Mouse (Mus musculus): ENCODE results near the gene Rnf220. TPM values are rescaled to one million over a fixed set of nuclear protein-coding genes. Genes with fewer than 3 reads are reported as not detected.

The Rnf220 gene
- polyA plus RNA-seq, 1 experiment from 2014 or later = 102 TPM

- Histone ChIP-seq H3K36me3 (peaks cover 22% of the 10 kb centered on the region; the same call in 1 of the 2 replicates), H3K9me3 (replicated peaks) (0 out of 2 replicates have a peak, but pooled peaks cover 3% of the 10 kb centered on the region), H3K4me1 (peaks cover 16% of the 10 kb centered on the region), H3K27ac (replicated peaks) (no peak overlapping the region), H3K4me3 (no peak overlapping the region), H3K27me3 (ENCODE audit: low read depth, poor library complexity, severe bottlenecking) (peaks cover 94% of the 10 kb centered on the region)
- 92% methylated on average over 8 of the region's 8 CpGs for WGBS
- no peak for DNase-seq (ENCODE audit: low spot score)
These were observed 115.0 kb downstream of the Rnf220 start for GRCm38 (mm10) chr4:117381846-117382245.

GRCm38 (mm10) chr4:117380558-117380935 lies 116.3 kb downstream of the Rnf220 start:
- Histone ChIP-seq H3K27me3 (ENCODE audit: low read depth, poor library complexity, severe bottlenecking) (peaks cover 98% of the 10 kb centered on the region), H3K27ac (replicated peaks) (0 out of 2 replicates have a peak overlapping the region, but pooled peaks have one; percentile 33)
- 90% methylated on average over 5 of the region's 5 CpGs for WGBS

DNA sequence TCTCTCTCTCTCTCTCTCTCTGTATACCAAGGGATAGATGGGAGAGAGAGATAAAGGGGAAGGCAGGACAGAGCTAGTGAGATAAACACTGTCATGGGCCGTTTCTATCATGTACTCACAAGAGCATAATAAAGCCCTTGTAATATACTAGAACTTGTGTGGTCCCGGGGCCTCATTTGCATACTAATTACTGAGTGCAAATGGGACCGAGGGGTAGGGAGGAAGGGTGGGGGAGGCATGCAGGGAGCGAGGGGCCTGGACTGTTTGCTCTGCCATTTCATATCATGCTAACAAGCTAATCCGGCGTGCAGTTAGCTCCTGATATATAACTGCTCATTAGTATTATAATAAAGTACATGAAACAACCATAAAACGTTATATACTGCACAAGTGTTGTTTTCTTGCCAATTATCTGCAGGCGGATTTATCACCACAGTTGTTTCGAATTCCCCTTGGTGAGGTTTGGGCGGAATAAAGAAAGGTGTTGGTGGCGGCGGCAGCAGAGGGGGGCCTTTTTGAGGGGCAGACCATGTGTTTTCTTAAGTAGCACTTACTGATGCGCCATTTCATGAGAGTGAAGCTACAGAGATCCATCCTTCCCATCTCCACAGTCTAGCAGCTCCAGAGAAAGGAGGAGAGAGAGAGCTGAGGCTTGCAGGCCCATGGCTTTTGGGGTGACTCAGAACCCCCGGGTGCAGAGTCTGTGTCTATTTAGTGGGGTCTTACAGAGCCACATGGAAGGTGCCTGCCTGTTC lies 116.9 kb downstream of the Rnf220 start:
- Histone ChIP-seq H3K36me3 (peaks cover 22% of the 10 kb centered on the region; the same call in 1 of the 2 replicates), H3K27me3 (ENCODE audit: low read depth, poor library complexity, severe bottlenecking) (peaks cover 98% of the 10 kb centered on the region), H3K4me3 (no peak overlapping the region), H3K27ac (replicated peaks) (0 out of 2 replicates have a peak overlapping the region, but pooled peaks have one; percentile 33), H3K9me3 (replicated peaks) (0 out of 2 replicates have a peak, but pooled peaks cover 3% of the 10 kb centered on the region), H3K4me1 (peaks cover 34% of the 10 kb centered on the region)
- DNase-seq (ENCODE audit: low spot score) = no peak
- WGBS = 73% methylated on average over 14 of the region's 14 CpGs

More at GRCm38 (mm10) chr4:117380558-117380935, 116.3 kb downstream of the Rnf220 start:
- H3K4me3 ChIP-seq = no peak overlapping the region
- H3K36me3 ChIP-seq = peaks cover 22% of the 10 kb centered on the region; the same call in 1 of the 2 replicates
- no peak for DNase-seq (ENCODE audit: low spot score)
- H3K9me3 ChIP-seq (replicated peaks) = 0 out of 2 replicates have a peak, but pooled peaks cover 3% of the 10 kb centered on the region
- peaks cover 29% of the 10 kb centered on the region for H3K4me1 ChIP-seq

DNA sequence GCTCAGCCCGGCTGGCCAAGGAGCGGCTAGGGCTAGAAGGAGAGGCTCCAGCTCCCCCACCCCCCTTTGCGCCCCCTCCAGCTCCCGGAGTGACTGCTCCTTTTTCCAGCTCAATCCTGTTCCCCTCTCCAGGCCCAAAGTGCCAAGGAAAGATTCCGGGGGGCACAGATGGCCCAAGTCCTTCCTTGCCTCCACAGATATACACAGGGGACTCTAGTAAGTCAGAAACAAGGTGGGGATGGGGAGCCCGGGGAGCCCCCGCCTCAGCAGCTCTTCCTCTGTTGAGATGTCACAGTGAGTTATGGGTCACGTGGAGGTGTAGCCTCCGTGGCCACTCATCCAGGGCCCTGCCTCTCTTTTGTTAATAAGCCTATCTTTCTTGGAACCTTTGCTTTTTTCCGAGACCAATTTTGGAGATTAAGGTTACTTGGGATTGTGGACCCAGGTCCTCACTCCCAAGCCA lies 122.7 kb downstream of the Rnf220 start:
- H3K27me3 ChIP-seq (ENCODE audit: low read depth, poor library complexity, severe bottlenecking) = peaks cover 98% of the 10 kb centered on the region
- H3K4me3 ChIP-seq = peak overlapping the region; percentile 41
- DNase-seq (ENCODE audit: low spot score) = no peak
- H3K27ac ChIP-seq (replicated peaks) = peak overlapping the region; percentile 82
- peaks cover 75% of the 10 kb centered on the region for H3K4me1 ChIP-seq
- peaks cover 12% of the 10 kb centered on the region; the same call in 1 of the 2 replicates for H3K36me3 ChIP-seq
- 0 out of 2 replicates have a peak, but pooled peaks cover 3% of the 10 kb centered on the region for H3K9me3 ChIP-seq (replicated peaks)
- 5% methylated on average over 10 of the region's 10 CpGs for WGBS

DNA sequence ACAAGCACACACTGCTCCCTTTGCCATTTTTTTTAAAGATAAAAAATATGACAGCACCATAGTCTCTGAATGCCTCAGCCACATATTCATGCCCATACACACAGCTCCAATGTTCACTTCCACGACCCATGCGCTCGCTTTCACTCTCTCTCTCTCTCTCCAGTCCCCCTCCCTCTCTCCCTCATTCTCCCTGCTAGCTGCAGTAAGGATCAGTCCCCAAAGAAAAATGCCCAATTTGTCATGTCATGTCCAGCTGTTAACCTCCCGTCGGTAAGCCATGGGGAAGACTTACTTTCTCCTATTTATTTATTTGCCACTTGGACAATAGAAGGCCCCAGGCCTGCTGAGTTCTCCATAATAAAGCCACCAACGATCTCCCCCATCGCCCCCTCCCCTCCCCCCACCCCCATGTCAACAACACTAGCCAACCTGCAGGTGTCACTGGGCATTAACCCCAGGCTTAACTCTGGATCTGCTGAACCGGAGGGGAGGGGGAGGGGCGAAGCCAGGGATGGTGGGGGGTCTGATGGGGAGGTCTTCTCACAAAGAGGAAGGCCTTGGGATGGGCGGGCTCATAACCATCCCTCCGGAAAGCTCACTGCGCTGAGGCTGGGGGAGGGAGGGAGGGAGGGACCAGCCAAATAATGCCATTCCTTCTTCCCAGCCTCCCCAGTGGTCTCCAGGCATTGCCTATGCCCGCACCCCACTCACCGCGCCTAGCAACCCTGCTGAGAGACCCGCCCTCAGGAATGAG lies 123.4 kb downstream of the Rnf220 start:
- Histone ChIP-seq H3K4me1 (peaks cover 81% of the 10 kb centered on the region), H3K9me3 (replicated peaks) (0 out of 2 replicates have a peak, but pooled peaks cover under 1% of the 10 kb centered on the region), H3K27ac (replicated peaks) (peak overlapping the region; percentile 82), H3K4me3 (peak overlapping the region; percentile 41), H3K36me3 (0 out of 2 replicates have a peak, but pooled peaks cover 6% of the 10 kb centered on the region), H3K27me3 (ENCODE audit: low read depth, poor library complexity, severe bottlenecking) (peaks cover 98% of the 10 kb centered on the region)
- peak; percentile 92 for DNase-seq (ENCODE audit: low spot score)
- WGBS = 1% methylated on average over 16 of the region's 16 CpGs

GRCm38 (mm10) chr4:117371896-117372295 lies 125.0 kb downstream of the Rnf220 start:
- H3K4me1 ChIP-seq = peaks cover 93% of the 10 kb centered on the region
- H3K4me3 ChIP-seq = peak overlapping the region; percentile 7; the same call in 1 of the 2 replicates
- peak; percentile 61 for DNase-seq (ENCODE audit: low spot score)
- peak overlapping the region; percentile 82 for H3K27ac ChIP-seq (replicated peaks)
- WGBS = 18% methylated on average over 2 of the region's 2 CpGs
- H3K27me3 ChIP-seq (ENCODE audit: low read depth, poor library complexity, severe bottlenecking) = peaks cover 100% of the 10 kb centered on the region
- H3K9me3 ChIP-seq (replicated peaks) = no peaks in the 10 kb centered on the region
- 0 out of 2 replicates have a peak, but pooled peaks cover 1% of the 10 kb centered on the region for H3K36me3 ChIP-seq

DNA sequence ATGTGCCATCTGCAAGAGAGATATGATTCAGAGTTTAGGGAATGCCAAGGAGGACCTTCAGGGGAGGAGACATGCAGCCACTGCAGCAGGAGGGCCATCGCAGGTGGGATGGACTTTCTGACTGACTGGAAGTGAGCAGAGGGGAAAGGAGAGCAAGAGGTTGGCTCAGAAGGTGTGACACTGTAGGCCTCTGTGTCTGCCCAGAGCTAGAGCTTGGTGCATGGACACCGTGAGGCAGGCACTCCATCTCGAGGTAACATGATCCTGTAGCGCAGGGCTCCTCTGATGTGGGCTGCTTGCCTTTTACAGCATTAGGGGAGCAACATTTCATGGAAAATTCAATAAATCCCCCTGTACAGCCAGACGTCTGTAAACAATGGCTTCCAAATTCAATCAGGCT lies 126.5 kb downstream of the Rnf220 start:
- H3K4me1 ChIP-seq = peaks cover 78% of the 10 kb centered on the region

GRCm38 (mm10) chr4:117369571-117369970 lies 127.3 kb downstream of the Rnf220 start:
- DNase-seq (ENCODE audit: low spot score) = no peak
- 90% methylated on average over 3 of the region's 3 CpGs for WGBS
- 0 out of 2 replicates have a peak, but pooled peaks cover 1% of the 10 kb centered on the region for H3K36me3 ChIP-seq

More for the DNA sequence above, 126.5 kb downstream of the Rnf220 start:
- DNase-seq (ENCODE audit: low spot score) = no peak
- Histone ChIP-seq H3K27me3 (ENCODE audit: low read depth, poor library complexity, severe bottlenecking) (peaks cover 100% of the 10 kb centered on the region), H3K36me3 (0 out of 2 replicates have a peak, but pooled peaks cover 1% of the 10 kb centered on the region), H3K4me3 (no peak overlapping the region), H3K27ac (replicated peaks) (no peak overlapping the region), H3K9me3 (replicated peaks) (no peaks in the 10 kb centered on the region)
- 72% methylated on average over 5 of the region's 5 CpGs for WGBS

DNA sequence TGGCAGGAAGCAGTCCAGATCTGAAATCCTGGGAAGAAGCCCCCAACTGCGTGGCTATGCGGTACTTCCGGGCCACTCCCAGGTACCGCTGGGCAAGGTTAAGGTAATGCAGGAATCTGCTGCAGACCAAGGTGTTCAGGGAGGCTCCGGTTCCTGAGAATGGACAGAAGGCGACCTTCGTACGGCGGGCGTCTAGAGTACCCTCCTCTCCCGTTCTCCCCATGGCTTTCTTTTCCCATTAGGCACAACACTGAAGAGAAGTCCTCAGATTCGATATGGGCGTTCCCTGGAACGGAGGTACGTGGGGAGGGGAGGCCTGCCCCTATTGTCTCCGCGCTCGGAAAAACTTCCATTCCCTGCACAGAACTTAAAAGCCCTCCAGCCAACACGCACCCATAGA lies 129.5 kb downstream of the Rnf220 start:
- peaks cover 57% of the 10 kb centered on the region for H3K4me1 ChIP-seq
- H3K9me3 ChIP-seq (replicated peaks) = no peaks in the 10 kb centered on the region
- 0 out of 2 replicates have a peak, but pooled peaks cover 1% of the 10 kb centered on the region for H3K36me3 ChIP-seq
- 85% methylated on average over 19 of the region's 19 CpGs for WGBS
- no peak overlapping the region for H3K4me3 ChIP-seq
- peaks cover 100% of the 10 kb centered on the region for H3K27me3 ChIP-seq (ENCODE audit: low read depth, poor library complexity, severe bottlenecking)
- no peak overlapping the region for H3K27ac ChIP-seq (replicated peaks)
- no peak for DNase-seq (ENCODE audit: low spot score)

More at GRCm38 (mm10) chr4:117369571-117369970, 127.3 kb downstream of the Rnf220 start:
- no peak overlapping the region for H3K27ac ChIP-seq (replicated peaks)
- peaks cover 70% of the 10 kb centered on the region for H3K4me1 ChIP-seq
- peaks cover 100% of the 10 kb centered on the region for H3K27me3 ChIP-seq (ENCODE audit: low read depth, poor library complexity, severe bottlenecking)
- no peak overlapping the region for H3K4me3 ChIP-seq
- H3K9me3 ChIP-seq (replicated peaks) = no peaks in the 10 kb centered on the region

GRCm38 (mm10) chr4:117362085-117362484 lies 134.8 kb downstream of the Rnf220 start:
- H3K36me3 ChIP-seq = no peaks in the 10 kb centered on the region
- H3K4me1 ChIP-seq = peaks cover 51% of the 10 kb centered on the region
- WGBS = 10% methylated on average over 5 of the region's 5 CpGs
- H3K4me3 ChIP-seq = peak overlapping the region; percentile 19; the same call in 1 of the 2 replicates
- no peaks in the 10 kb centered on the region for H3K9me3 ChIP-seq (replicated peaks)
- H3K27ac ChIP-seq (replicated peaks) = peak overlapping the region; percentile 55
- peaks cover 100% of the 10 kb centered on the region for H3K27me3 ChIP-seq (ENCODE audit: low read depth, poor library complexity, severe bottlenecking)
- no peak for DNase-seq (ENCODE audit: low spot score)

DNA sequence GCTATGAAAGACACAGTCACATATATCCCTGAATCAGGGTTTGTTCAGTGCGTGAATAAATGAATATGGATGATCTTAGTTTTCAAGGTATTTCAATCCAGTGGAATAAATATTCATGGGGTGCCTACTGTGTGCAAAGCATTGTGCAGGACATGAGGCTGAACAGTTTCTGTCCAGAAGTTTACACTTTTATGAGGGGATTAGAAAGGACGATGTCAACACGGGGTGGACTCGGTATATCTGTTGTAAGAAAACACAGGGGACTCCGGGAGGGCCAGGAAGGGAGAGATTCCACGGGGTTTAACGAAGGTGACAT lies 135.3 kb downstream of the Rnf220 start:
- Histone ChIP-seq H3K36me3 (no peaks in the 10 kb centered on the region), H3K27me3 (ENCODE audit: low read depth, poor library complexity, severe bottlenecking) (peaks cover 100% of the 10 kb centered on the region), H3K9me3 (replicated peaks) (no peaks in the 10 kb centered on the region), H3K4me1 (peaks cover 55% of the 10 kb centered on the region), H3K27ac (replicated peaks) (peak overlapping the region; percentile 55), H3K4me3 (peak overlapping the region; percentile 12; the same call in 1 of the 2 replicates)
- 17% methylated on average over 7 of the region's 7 CpGs for WGBS
- DNase-seq (ENCODE audit: low spot score) = no peak
